Mouse (Mus musculus): Measurements from ENCODE around the gene Fryl.

DNA sequence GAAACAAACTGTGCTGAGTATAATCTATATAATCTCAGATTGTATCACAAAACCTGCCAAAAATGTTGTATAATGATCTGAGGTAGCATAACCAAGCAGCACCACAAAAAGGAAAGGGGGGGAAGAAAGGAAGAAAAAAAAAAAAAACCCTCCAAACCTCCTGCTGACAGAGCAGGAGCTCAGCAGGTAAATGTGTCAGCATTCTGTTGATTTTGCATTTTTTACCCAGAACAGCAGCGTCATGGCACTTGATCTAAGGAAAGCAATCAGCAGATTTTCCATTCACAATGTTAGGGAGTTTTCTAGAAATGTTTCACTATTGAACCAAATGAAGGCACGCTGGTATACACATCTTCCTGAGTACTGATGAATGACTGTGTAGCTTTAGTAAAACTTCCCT is 56.8 kb downstream of the Fryl start:
- TF ChIP-seq CTCF (IDR thresholded peaks at IDR 0.05; ENCODE audit: low read depth, low read length) (no peak), POLR2AphosphoS5 (IDR thresholded peaks at IDR 0.05; ENCODE audit: insufficient replicate concordance, low read depth, low read length) (no peak), GATA1 (IDR thresholded peaks at IDR 0.05; ENCODE audit: borderline replicate concordance, low read length) (no peak), TAL1 (conservative IDR thresholded peaks at IDR 0.05; ENCODE audit: low read depth, low read length) (no peak)

All from G1E (cell line).